Mouse (Mus musculus) intestine, postnatal 0 days (tissue): ENCODE data around the gene Tnrc6c. TPM values are rescaled to one million over a fixed set of nuclear protein-coding genes. Genes with fewer than 3 reads are reported as not detected.

Source experiments
- ATAC-seq: fragments of 200-750 bp; cut with Nextera tagmentation; 2 replicates; pipeline ENCODE4 v1.8.0; 2017; ENCODE audit warnings: mild to moderate bottlenecking, moderate TSS enrichment, moderate library complexity
- H3K27ac ChIP-seq: fragments of 300-500 bp; sonication (generic); 2 replicates; pipeline ENCODE4 v1.5.1; 2014; ENCODE audit warnings: mild to moderate bottlenecking, low read depth, low read length, moderate library complexity
- H3K27me3 ChIP-seq: fragments of 300-500 bp; sonication (generic); replicated peaks from 2 replicates; pipeline ENCODE4 v1.6.1; 2014; ENCODE audit warnings: low read length, mixed read lengths; ENCODE audit not compliant: control insufficient read depth, insufficient read depth
- H3K36me3 ChIP-seq: fragments of 300-500 bp; sonication (generic); 2 replicates; pipeline ENCODE4 v1.6.1; 2014; ENCODE audit warnings: mild to moderate bottlenecking, moderate library complexity; ENCODE audit not compliant: control insufficient read depth, insufficient read depth
- H3K4me1 ChIP-seq: fragments of 300-500 bp; sonication (generic); replicated peaks from 2 replicates; pipeline ENCODE4 v1.6.1; 2014; ENCODE audit warnings: antibody characterized with exemption, low read length, mixed read lengths; ENCODE audit not compliant: control insufficient read depth, insufficient read depth
- H3K4me2 ChIP-seq: fragments of 300-500 bp; sonication (generic); replicated peaks from 2 replicates; pipeline ENCODE4 v1.6.1; 2014; ENCODE audit warnings: low read depth, mild to moderate bottlenecking, moderate library complexity
- H3K4me3 ChIP-seq: fragments of 300-500 bp; sonication (generic); 2 replicates; pipeline ENCODE4 v1.5.1; 2014; ENCODE audit warnings: low read depth, low read length
- H3K9ac ChIP-seq: fragments of 300-500 bp; sonication (generic); 2 replicates; pipeline ENCODE4 v1.6.1; 2014; ENCODE audit warnings: mild to moderate bottlenecking, low read depth, low read length
- H3K9me3 ChIP-seq: fragments of 300-500 bp; sonication (generic); 2 replicates; pipeline ENCODE4 v1.6.1; 2016; ENCODE audit warnings: mixed run types; ENCODE audit not compliant: control insufficient read depth
- CTCF ChIP-seq: sonication (generic); IDR thresholded peaks from 2 replicates; pipeline ENCODE4 v1.5.1; 2016; ENCODE audit warnings: low read depth, mild to moderate bottlenecking, control low read depth, antibody characterized with exemption, moderate library complexity
- WGBS: fragments of 180-500 bp; shearing (Covaris S2); extraction: QIAGEN DNeasy Blood & Tissue Kit; methylation state at CpG from one replicate; pipeline ENCODE4 v1.1.7; 2014; 5-methylcytosine and 5-hydroxymethylcytosine counted together
- polyA plus RNA-seq: library from polyadenylated mRNA; unstranded; fragments of >200 nt; fragmentation: Nextera tagmentation; extraction: Ambion mirVana; gene quantifications from 2 replicates; pipeline ENCODE4 v1.2.1, GENCODE M21; 2015

Gene Tnrc6c
- polyA plus RNA-seq, 1 experiment from 2014 or later = 6.1 TPM

DNA sequence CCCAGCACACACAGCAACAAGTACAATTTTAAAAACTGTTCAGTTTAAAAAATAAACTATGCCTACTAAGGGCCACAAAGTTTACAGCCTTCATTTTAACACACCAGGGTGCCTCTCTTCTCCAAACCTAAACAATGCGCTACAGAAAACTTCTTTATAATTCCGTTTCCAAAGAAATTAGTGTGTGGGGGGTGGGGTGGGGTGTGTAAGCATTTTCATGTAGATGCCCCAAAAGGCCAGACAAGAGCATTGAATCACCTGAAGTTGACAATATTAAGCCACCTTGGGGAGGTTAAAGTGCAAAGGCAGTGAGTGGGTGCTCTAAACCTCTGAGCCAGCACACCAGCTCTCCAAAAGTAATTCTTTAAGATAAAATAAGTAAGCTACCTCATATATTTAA lies 24.2 kb upstream of the Tnrc6c start:
- no peaks in the 10 kb centered on the region for H3K4me1 ChIP-seq
- no peak for TF ChIP-seq CTCF
- no peak for ATAC-seq
- no peak overlapping the region for H3K4me3 ChIP-seq
- 86% methylated on average over 2 of the region's 2 CpGs for WGBS
- H3K27me3 ChIP-seq = no peaks in the 10 kb centered on the region; the same call in 1 of the 2 replicates
- H3K27ac ChIP-seq = no peak overlapping the region
- no peaks in the 10 kb centered on the region for H3K9me3 ChIP-seq
- H3K4me2 ChIP-seq = no peak overlapping the region
- H3K36me3 ChIP-seq = no peaks in the 10 kb centered on the region
- no peak overlapping the region for H3K9ac ChIP-seq

- H3K4me3 ChIP-seq = no peak overlapping the region
- no peak for TF ChIP-seq CTCF
- H3K9ac ChIP-seq = no peak overlapping the region
- H3K4me2 ChIP-seq = no peak overlapping the region
- WGBS = 92% methylated on average over 10 of the region's 11 CpGs
- H3K27ac ChIP-seq = no peak overlapping the region
- no peaks in the 10 kb centered on the region for H3K4me1 ChIP-seq
- no peaks in the 10 kb centered on the region for H3K9me3 ChIP-seq
- no peaks in the 10 kb centered on the region for H3K36me3 ChIP-seq
- ATAC-seq = no peak
- H3K27me3 ChIP-seq = no peaks in the 10 kb centered on the region; the same call in 1 of the 2 replicates
Observed at GRCm38 (mm10) chr11:117630868-117631565, 23.1 kb upstream of the Tnrc6c start.

DNA sequence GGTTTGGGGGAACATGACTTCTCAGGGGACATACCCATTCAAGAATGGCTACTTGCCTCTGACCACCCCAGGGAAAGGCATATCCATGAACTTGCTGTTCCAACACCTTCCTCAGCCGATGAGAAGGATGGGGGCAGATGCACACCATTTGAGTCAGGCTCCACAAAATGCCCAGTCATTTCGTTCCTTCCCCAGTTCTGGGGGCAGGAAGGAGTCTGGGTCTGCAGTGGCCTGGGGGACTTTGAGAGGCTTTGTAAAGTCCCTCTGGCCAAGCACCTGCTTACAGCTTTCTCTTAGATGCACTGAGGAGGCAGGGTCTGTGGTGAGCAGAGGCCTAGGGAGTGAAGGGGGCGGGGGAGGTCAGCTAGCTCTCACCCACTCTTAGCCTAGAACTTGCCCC lies 20.8 kb upstream of the Tnrc6c start:
- ATAC-seq = no peak
- 86% methylated on average over 3 of the region's 3 CpGs for WGBS

DNA sequence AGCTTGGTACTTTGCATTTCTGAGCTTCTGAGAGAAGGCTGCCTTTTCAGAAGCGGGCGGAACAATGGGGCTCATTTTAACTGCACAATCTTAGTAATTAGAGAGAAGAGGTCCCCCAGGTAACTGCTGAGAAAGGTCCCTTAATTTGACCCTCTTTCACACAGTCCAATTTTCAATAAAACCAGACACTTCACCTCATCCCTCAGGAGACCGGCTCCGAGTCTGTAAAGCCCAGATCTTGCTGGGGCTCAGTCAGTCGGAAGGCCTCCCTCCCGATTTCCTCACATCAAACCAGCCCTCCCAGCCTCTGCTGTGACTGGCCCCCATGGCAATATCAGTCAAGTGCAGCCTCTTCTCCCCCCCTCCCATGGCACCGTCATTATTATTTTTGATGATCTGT lies 15.7 kb upstream of the Tnrc6c start:
- Histone ChIP-seq H3K36me3 (no peaks in the 10 kb centered on the region), H3K27ac (no peak overlapping the region), H3K9me3 (no peaks in the 10 kb centered on the region), H3K9ac (no peak overlapping the region), H3K4me3 (no peak overlapping the region), H3K27me3 (no peaks in the 10 kb centered on the region), H3K4me1 (no peaks in the 10 kb centered on the region), H3K4me2 (no peak overlapping the region)
- ATAC-seq = no peak
- no peak for TF ChIP-seq CTCF
- WGBS = 64% methylated on average over 7 of the region's 7 CpGs

More for the DNA sequence above, 20.8 kb upstream of the Tnrc6c start:
- Histone ChIP-seq H3K36me3 (no peaks in the 10 kb centered on the region), H3K4me1 (no peaks in the 10 kb centered on the region), H3K9me3 (no peaks in the 10 kb centered on the region), H3K27me3 (no peaks in the 10 kb centered on the region; the same call in 1 of the 2 replicates), H3K27ac (no peak overlapping the region), H3K4me3 (no peak overlapping the region), H3K9ac (no peak overlapping the region), H3K4me2 (no peak overlapping the region)
- TF ChIP-seq CTCF = no peak

DNA sequence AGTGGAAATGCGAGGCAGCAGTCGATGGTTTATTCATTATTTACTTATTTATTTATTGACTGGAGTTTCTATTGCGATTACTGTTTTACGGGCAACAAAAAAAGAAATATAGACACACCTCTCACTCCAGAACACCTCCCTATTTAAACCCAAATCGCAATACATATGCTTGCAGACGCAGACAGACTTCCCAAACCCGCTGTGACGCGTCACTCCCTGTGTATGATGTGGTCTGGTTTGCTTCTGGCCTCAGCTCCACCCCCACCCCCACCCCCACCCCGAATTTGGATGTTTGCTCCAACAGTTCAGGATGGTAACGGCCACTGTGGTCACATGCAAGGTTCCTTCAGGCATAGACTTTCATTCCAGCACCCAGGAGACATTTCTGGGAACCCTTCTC lies 15.3 kb upstream of the Tnrc6c start:
- no peak overlapping the region for H3K4me3 ChIP-seq
- no peaks in the 10 kb centered on the region for H3K36me3 ChIP-seq
- H3K4me1 ChIP-seq = no peaks in the 10 kb centered on the region
- ATAC-seq = no peak
- TF ChIP-seq CTCF = no peak
- H3K9ac ChIP-seq = no peak overlapping the region
- H3K27ac ChIP-seq = no peak overlapping the region
- 62% methylated on average over 11 of the region's 11 CpGs for WGBS
- no peaks in the 10 kb centered on the region for H3K9me3 ChIP-seq
- no peaks in the 10 kb centered on the region for H3K27me3 ChIP-seq
- H3K4me2 ChIP-seq = no peak overlapping the region

DNA sequence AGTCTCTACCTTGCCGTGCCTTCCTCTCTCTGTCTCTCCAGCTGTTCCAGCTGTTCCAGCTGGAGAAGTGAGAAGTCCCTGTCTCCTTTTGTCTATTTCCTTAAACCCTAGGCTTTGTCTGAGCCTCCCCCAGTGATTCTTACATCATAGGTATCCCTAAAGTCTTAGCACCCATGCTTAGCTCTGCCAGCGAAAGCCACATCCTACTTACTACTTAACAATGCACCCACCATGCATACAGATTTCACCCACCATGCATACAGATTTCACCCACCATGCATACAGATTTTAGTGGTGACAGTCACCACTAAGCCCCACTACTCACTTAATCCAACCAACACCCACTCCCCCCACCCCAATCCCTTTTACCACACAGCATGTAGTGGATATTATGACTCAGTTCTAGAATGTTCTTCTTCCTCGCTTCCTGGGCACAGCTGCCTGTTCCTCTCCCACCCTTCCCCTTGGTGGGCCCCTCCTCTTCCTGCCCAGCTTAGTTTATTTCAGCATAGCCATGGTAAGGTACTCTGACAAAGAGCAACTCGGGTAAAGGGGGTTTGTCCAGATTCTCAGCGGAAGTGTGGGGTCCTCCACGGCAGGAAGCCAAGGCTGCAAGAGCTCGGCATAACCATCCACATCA lies 14.6 kb upstream of the Tnrc6c start:
- Histone ChIP-seq H3K27ac (no peak overlapping the region), H3K27me3 (no peaks in the 10 kb centered on the region), H3K9me3 (no peaks in the 10 kb centered on the region), H3K4me2 (no peak overlapping the region), H3K4me1 (no peaks in the 10 kb centered on the region), H3K4me3 (no peak overlapping the region), H3K9ac (no peak overlapping the region), H3K36me3 (no peaks in the 10 kb centered on the region)
- 67% methylated on average over 7 of the region's 7 CpGs for WGBS
- ATAC-seq = no peak
- TF ChIP-seq CTCF = no peak
